Mouse (Mus musculus): Measurements from ENCODE around the gene C130060K24Rik. TPM values are rescaled to one million over a fixed set of nuclear protein-coding genes. Genes with fewer than 3 reads are reported as not detected.

Gene C130060K24Rik
- polyA plus RNA-seq, 1 experiment from 2014 or later = 0.51 TPM

- no peaks in the 10 kb centered on the region for H3K9me3 ChIP-seq
- no peaks in the 10 kb centered on the region for H3K27me3 ChIP-seq (ENCODE audit: insufficient read depth, poor library complexity, severe bottlenecking)
- H3K4me3 ChIP-seq = no peak overlapping the region
- no peaks in the 10 kb centered on the region for H3K36me3 ChIP-seq
- DNase-seq (ENCODE audit: low spot score) = no peak
- WGBS = 78% methylated on average over 5 of the region's 5 CpGs
- H3K27ac ChIP-seq = no peak overlapping the region
- H3K4me1 ChIP-seq = no peaks in the 10 kb centered on the region
Observed at GRCm38 (mm10) chr6:65470320-65470719, 89.4 kb downstream of the C130060K24Rik start.

- Histone ChIP-seq H3K4me3 (no peak overlapping the region), H3K4me1 (no peaks in the 10 kb centered on the region), H3K27ac (no peak overlapping the region), H3K27me3 (ENCODE audit: insufficient read depth, poor library complexity, severe bottlenecking) (no peaks in the 10 kb centered on the region), H3K9me3 (no peaks in the 10 kb centered on the region), H3K36me3 (no peaks in the 10 kb centered on the region)
- DNase-seq (ENCODE audit: low spot score) = no peak
- WGBS = 87% methylated on average over 7 of the region's 7 CpGs
Observed at GRCm38 (mm10) chr6:65472455-65472854, 91.5 kb downstream of the C130060K24Rik start.

DNA sequence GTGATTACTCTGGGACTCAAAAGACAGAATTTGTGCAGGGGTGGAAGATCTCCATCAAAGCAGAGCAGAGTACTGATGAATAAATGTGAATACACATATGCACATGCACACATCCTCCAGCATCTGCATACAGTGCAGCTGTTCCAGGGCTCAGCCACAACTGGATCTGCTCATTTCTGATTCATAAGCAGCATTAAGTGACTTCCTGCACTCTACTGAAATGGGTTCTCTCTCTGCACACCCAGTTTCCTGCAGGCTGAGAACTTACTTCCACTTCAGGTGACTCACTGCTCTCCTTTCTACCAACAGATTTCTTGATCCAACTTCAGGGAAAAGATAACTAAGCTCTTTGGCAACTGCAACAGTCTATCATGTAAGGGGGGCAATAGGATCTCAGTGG is 117.9 kb downstream of the C130060K24Rik start:
- Histone ChIP-seq H3K36me3 (no peaks in the 10 kb centered on the region), H3K27me3 (ENCODE audit: insufficient read depth, poor library complexity, severe bottlenecking) (no peaks in the 10 kb centered on the region), H3K27ac (no peak overlapping the region), H3K4me1 (no peaks in the 10 kb centered on the region), H3K9me3 (no peaks in the 10 kb centered on the region), H3K4me3 (no peak overlapping the region)
- no peak for DNase-seq (ENCODE audit: low spot score)

Other genes starting within 250 kb of the C130060K24Rik start
- gene Hpgds, start 236.2 kb upstream of the C130060K24Rik start, polyA plus RNA-seq (2016; fragmentation: Nextera tagmentation; extraction: Ambion mirVana) = 0.54 and 1.4 TPM in 2 replicates
- not detected in 2 replicates for gene Tnip3, start 144.2 kb downstream of the C130060K24Rik start, polyA plus RNA-seq (2016; fragmentation: Nextera tagmentation; extraction: Ambion mirVana)